Mouse (Mus musculus): ENCODE measurements around the gene Ms4a12. TPM values are rescaled to one million over a fixed set of nuclear protein-coding genes. Genes with fewer than 3 reads are reported as not detected.
"Not testable (repeated sequence)": the region's sequence is repeated elsewhere in the genome, so short reads cannot be mapped to it uniquely, and the experiment has no call there.

Gene Ms4a12
- not detected in 2 replicates for polyA plus RNA-seq (2015; fragmentation: Nextera tagmentation; extraction: Ambion mirVana)

- Histone ChIP-seq H3K4me1 (replicated peaks) (no peaks in the 10 kb centered on the region), H3K27ac (no peak within 1 kb of the TSS), H3K9me3 (replicated peaks) (no peaks in the 10 kb centered on the region), H3K4me2 (no peak within 1 kb of the TSS), H3K36me3 (no peaks in the 10 kb centered on the region), H3K4me3 (no peak within 1 kb of the TSS), H3K27me3 (no peaks in the 10 kb centered on the region), H3K9ac (no peak within 1 kb of the TSS)
- WGBS: 65% methylated on average over 5 of the region's 5 CpGs
- ATAC-seq (replicated peaks; ENCODE audit: insufficient number of reproducible peaks, insufficient read depth, low FRiP score, low read depth): no peak
Observed at GRCm38 (mm10) chr19:11232348-11232747, at the start of gene Ms4a12. Gene Ms4a12, minus strand, starts transcription at chr19:11232448.

- WGBS: 88% methylated on average over 3 of the region's 3 CpGs
- no peaks in the 10 kb centered on the region for H3K27me3 ChIP-seq
- H3K4me2 ChIP-seq: no peak overlapping the region
- no peak for ATAC-seq (replicated peaks; ENCODE audit: insufficient number of reproducible peaks, insufficient read depth, low FRiP score, low read depth)
- no peak overlapping the region for H3K27ac ChIP-seq
- H3K4me1 ChIP-seq (replicated peaks): no peaks in the 10 kb centered on the region
- no peak overlapping the region for H3K9ac ChIP-seq
- no peak overlapping the region for H3K4me3 ChIP-seq
- no peaks in the 10 kb centered on the region for H3K36me3 ChIP-seq
- H3K9me3 ChIP-seq (replicated peaks): no peaks in the 10 kb centered on the region
Observed at GRCm38 (mm10) chr19:11280223-11280622, 48.0 kb upstream of the Ms4a12 start.

- ATAC-seq (replicated peaks; ENCODE audit: insufficient number of reproducible peaks, insufficient read depth, low FRiP score, low read depth): no peak
- H3K9ac ChIP-seq: no peak overlapping the region
Observed at GRCm38 (mm10) chr19:11276431-11276830, 44.2 kb upstream of the Ms4a12 start.

GRCm38 (mm10) chr19:11266956-11267355, 34.7 kb upstream of the Ms4a12 start:
- WGBS: 64% methylated on average over 4 of the region's 4 CpGs
- H3K9me3 ChIP-seq (replicated peaks): no peaks in the 10 kb centered on the region
- ATAC-seq (replicated peaks; ENCODE audit: insufficient number of reproducible peaks, insufficient read depth, low FRiP score, low read depth): no peak
- H3K4me1 ChIP-seq (replicated peaks): no peaks in the 10 kb centered on the region
- no peak overlapping the region for H3K4me2 ChIP-seq
- no peaks in the 10 kb centered on the region for H3K27me3 ChIP-seq
- H3K27ac ChIP-seq: no peak overlapping the region
- H3K9ac ChIP-seq: no peak overlapping the region
- H3K4me3 ChIP-seq: no peak overlapping the region
- H3K36me3 ChIP-seq: no peaks in the 10 kb centered on the region

More at GRCm38 (mm10) chr19:11276431-11276830, 44.2 kb upstream of the Ms4a12 start:
- H3K9me3 ChIP-seq (replicated peaks): no peaks in the 10 kb centered on the region
- no peaks in the 10 kb centered on the region for H3K36me3 ChIP-seq
- H3K27me3 ChIP-seq: no peaks in the 10 kb centered on the region
- WGBS: 51% methylated on average over 5 of the region's 5 CpGs
- H3K4me3 ChIP-seq: no peak overlapping the region
- H3K4me2 ChIP-seq: no peak overlapping the region
- H3K27ac ChIP-seq: no peak overlapping the region
- H3K4me1 ChIP-seq (replicated peaks): no peaks in the 10 kb centered on the region

- H3K9ac ChIP-seq: no peak within 1 kb of the TSS
- H3K4me1 ChIP-seq (replicated peaks): no peaks in the 10 kb centered on the region
- no peak within 1 kb of the TSS for H3K4me3 ChIP-seq
- H3K27ac ChIP-seq: no peak within 1 kb of the TSS
- 70% methylated on average over 8 of the region's 8 CpGs for WGBS
- no peaks in the 10 kb centered on the region for H3K9me3 ChIP-seq (replicated peaks)
- H3K4me2 ChIP-seq: no peak within 1 kb of the TSS
- no peaks in the 10 kb centered on the region for H3K27me3 ChIP-seq
- no peak for ATAC-seq (replicated peaks; ENCODE audit: insufficient number of reproducible peaks, insufficient read depth, low FRiP score, low read depth)
- no peaks in the 10 kb centered on the region for H3K36me3 ChIP-seq
Observed at GRCm38 (mm10) chr19:11266052-11266845, 34.0 kb upstream of the Ms4a12 start, which contains the start of gene Ms4a1. Gene Ms4a1, minus strand, starts transcription at chr19:11266241.

- Histone ChIP-seq H3K9me3 (replicated peaks) (no peaks in the 10 kb centered on the region), H3K27me3 (no peaks in the 10 kb centered on the region), H3K4me3 (no peak overlapping the region), H3K9ac (no peak overlapping the region), H3K36me3 (no peaks in the 10 kb centered on the region), H3K4me1 (replicated peaks) (no peaks in the 10 kb centered on the region), H3K4me2 (no peak overlapping the region), H3K27ac (no peak overlapping the region)
- ATAC-seq (replicated peaks; ENCODE audit: insufficient number of reproducible peaks, insufficient read depth, low FRiP score, low read depth): no peak
- 73% methylated on average over 9 of the region's 9 CpGs for WGBS
Observed at GRCm38 (mm10) chr19:11264602-11265185, 32.4 kb upstream of the Ms4a12 start.

GRCm38 (mm10) chr19:11263549-11263948, 31.3 kb upstream of the Ms4a12 start:
- Histone ChIP-seq H3K9me3 (replicated peaks) (no peaks in the 10 kb centered on the region), H3K4me3 (no peak overlapping the region), H3K9ac (no peak overlapping the region), H3K27me3 (no peaks in the 10 kb centered on the region), H3K4me1 (replicated peaks) (no peaks in the 10 kb centered on the region), H3K36me3 (no peaks in the 10 kb centered on the region), H3K4me2 (no peak overlapping the region), H3K27ac (no peak overlapping the region)
- 72% methylated on average over 3 of the region's 3 CpGs for WGBS
- no peak for ATAC-seq (replicated peaks; ENCODE audit: insufficient number of reproducible peaks, insufficient read depth, low FRiP score, low read depth)

- H3K9me3 ChIP-seq (replicated peaks); H3K4me1 ChIP-seq (replicated peaks); H3K27me3 ChIP-seq; H3K4me2 ChIP-seq; H3K9ac ChIP-seq; ATAC-seq (replicated peaks; ENCODE audit: insufficient number of reproducible peaks, insufficient read depth, low FRiP score, low read depth); H3K27ac ChIP-seq; H3K36me3 ChIP-seq; H3K4me3 ChIP-seq: not testable (repeated sequence)
- 59% methylated on average over 4 of the region's 4 CpGs for WGBS
Observed at GRCm38 (mm10) chr19:11262932-11263331, 30.7 kb upstream of the Ms4a12 start.

- Histone ChIP-seq H3K27ac (no peak overlapping the region), H3K9me3 (replicated peaks) (no peaks in the 10 kb centered on the region), H3K4me2 (no peak overlapping the region), H3K4me3 (no peak overlapping the region), H3K9ac (no peak overlapping the region), H3K4me1 (replicated peaks) (no peaks in the 10 kb centered on the region), H3K36me3 (no peaks in the 10 kb centered on the region), H3K27me3 (no peaks in the 10 kb centered on the region)
- no peak for ATAC-seq (replicated peaks; ENCODE audit: insufficient number of reproducible peaks, insufficient read depth, low FRiP score, low read depth)
- WGBS: 75% methylated on average over 2 of the region's 2 CpGs
Observed at GRCm38 (mm10) chr19:11261522-11261921, 29.3 kb upstream of the Ms4a12 start.

GRCm38 (mm10) chr19:11244230-11244629, 12.0 kb upstream of the Ms4a12 start:
- Histone ChIP-seq H3K4me2 (no peak overlapping the region), H3K27me3 (no peaks in the 10 kb centered on the region), H3K4me1 (replicated peaks) (no peaks in the 10 kb centered on the region), H3K9me3 (replicated peaks) (no peaks in the 10 kb centered on the region), H3K36me3 (no peaks in the 10 kb centered on the region), H3K27ac (no peak overlapping the region), H3K9ac (no peak overlapping the region), H3K4me3 (no peak overlapping the region)
- ATAC-seq (replicated peaks; ENCODE audit: insufficient number of reproducible peaks, insufficient read depth, low FRiP score, low read depth): no peak

GRCm38 (mm10) chr19:11242560-11242959, 10.3 kb upstream of the Ms4a12 start:
- H3K27me3 ChIP-seq: no peaks in the 10 kb centered on the region
- H3K4me2 ChIP-seq: no peak overlapping the region
- H3K4me1 ChIP-seq (replicated peaks): no peaks in the 10 kb centered on the region
- H3K27ac ChIP-seq: no peak overlapping the region
- ATAC-seq (replicated peaks; ENCODE audit: insufficient number of reproducible peaks, insufficient read depth, low FRiP score, low read depth): no peak
- no peak overlapping the region for H3K4me3 ChIP-seq
- WGBS: 62% methylated on average over 5 of the region's 5 CpGs
- no peak overlapping the region for H3K9ac ChIP-seq
- no peaks in the 10 kb centered on the region for H3K9me3 ChIP-seq (replicated peaks)
- no peaks in the 10 kb centered on the region for H3K36me3 ChIP-seq

- Histone ChIP-seq H3K27me3 (no peaks in the 10 kb centered on the region), H3K9me3 (replicated peaks) (no peaks in the 10 kb centered on the region), H3K4me2 (no peak overlapping the region), H3K9ac (no peak overlapping the region), H3K4me3 (no peak overlapping the region), H3K27ac (no peak overlapping the region), H3K36me3 (no peaks in the 10 kb centered on the region), H3K4me1 (replicated peaks) (no peaks in the 10 kb centered on the region)
- no peak for ATAC-seq (replicated peaks; ENCODE audit: insufficient number of reproducible peaks, insufficient read depth, low FRiP score, low read depth)
Observed at GRCm38 (mm10) chr19:11235820-11236219, 3.6 kb upstream of the Ms4a12 start.

All from heart, embryonic 15.5 days (tissue).